Mouse (Mus musculus) embryonic facial prominence, embryonic 14.5 days (tissue): ENCODE results near the gene Upk2. TPM values are rescaled to one million over a fixed set of nuclear protein-coding genes. Genes with fewer than 3 reads are reported as not detected.

ENCODE experiments used
- ATAC-seq: fragments of 200-750 bp; cut with Nextera tagmentation; 2 replicates; pipeline ENCODE4 v1.8.0; 2017; ENCODE audit warnings: low read depth, moderate number of reproducible peaks, moderate TSS enrichment
- DNase-seq: peaks from one replicate; pipeline ENCODE4 v3.0.0-alpha.2; 2015; ENCODE audit warnings: low spot score
- H3K27ac ChIP-seq: fragments of 300-500 bp; sonication (generic); replicated peaks from 2 replicates; pipeline ENCODE4 v1.5.1; 2014; ENCODE audit warnings: low read depth, mild to moderate bottlenecking, low read length, moderate library complexity
- H3K27me3 ChIP-seq: fragments of 300-500 bp; sonication (generic); replicated peaks from 2 replicates; pipeline ENCODE4 v1.6.1; 2014; ENCODE audit warnings: low read length; ENCODE audit not compliant: control insufficient read depth, insufficient read depth
- H3K36me3 ChIP-seq: fragments of 300-500 bp; sonication (generic); 2 replicates; pipeline ENCODE4 v1.6.1; 2014; ENCODE audit warnings: low read length, mixed read lengths; ENCODE audit not compliant: control insufficient read depth, insufficient read depth
- H3K4me1 ChIP-seq: fragments of 300-500 bp; sonication (generic); 2 replicates; pipeline ENCODE4 v1.6.1; 2014; ENCODE audit warnings: antibody characterized with exemption, low read length; ENCODE audit not compliant: control insufficient read depth, insufficient read depth
- H3K4me2 ChIP-seq: fragments of 300-500 bp; sonication (generic); 2 replicates; pipeline ENCODE4 v1.6.1; 2014; ENCODE audit warnings: low read depth, mild to moderate bottlenecking, low read length, moderate library complexity, mixed read lengths
- H3K4me3 ChIP-seq: fragments of 300-500 bp; sonication (generic); 2 replicates; pipeline ENCODE4 v1.5.1; 2014; ENCODE audit warnings: low read depth, mild to moderate bottlenecking, low read length
- H3K9ac ChIP-seq: fragments of 300-500 bp; sonication (generic); 2 replicates; pipeline ENCODE4 v1.6.1; 2014; ENCODE audit warnings: low read depth, mild to moderate bottlenecking, low read length, moderate library complexity, mixed read lengths
- H3K9me3 ChIP-seq: fragments of 300-500 bp; sonication (generic); 2 replicates; pipeline ENCODE4 v1.6.1; 2016; ENCODE audit warnings: low read length; ENCODE audit not compliant: control insufficient read depth
- WGBS: fragments of 180-500 bp; shearing (Covaris S2); extraction: QIAGEN DNeasy Blood & Tissue Kit; methylation state at CpG from one replicate; pipeline ENCODE4 v1.1.7; 2014; 5-methylcytosine and 5-hydroxymethylcytosine counted together
- polyA plus RNA-seq: library from polyadenylated mRNA; unstranded; fragments of >200 nt; fragmentation: Nextera tagmentation; extraction: Ambion mirVana; gene quantifications from 2 replicates; pipeline ENCODE4 v1.2.1, GENCODE M21; 2014

The Upk2 gene
- polyA plus RNA-seq, 1 experiment from 2014 or later, result 2.3 TPM

GRCm38 (mm10) chr9:44478229-44478921 is 23.6 kb upstream of the Upk2 start:
- no peaks in the 10 kb centered on the region for H3K27me3 ChIP-seq
- peak overlapping the region; percentile 94 for H3K4me2 ChIP-seq
- peak overlapping the region; percentile 83 for H3K9ac ChIP-seq
- no peaks in the 10 kb centered on the region for H3K9me3 ChIP-seq
- 2% methylated on average over 19 of the region's 27 CpGs for WGBS
- peak overlapping the region; percentile 74 for H3K4me3 ChIP-seq
- ATAC-seq (peak; percentile 64), DNase-seq (peak; percentile 97)
- H3K4me1 ChIP-seq, result peaks cover 8% of the 10 kb centered on the region; the same call in 1 of the 2 replicates
- no peaks in the 10 kb centered on the region for H3K36me3 ChIP-seq
- H3K27ac ChIP-seq, result peak overlapping the region; percentile 98

GRCm38 (mm10) chr9:44477339-44478228 is 22.8 kb upstream of the Upk2 start:
- 7% methylated on average over 24 of the region's 24 CpGs for WGBS
- Histone ChIP-seq H3K9ac (peak overlapping the region; percentile 83), H3K27ac (peak overlapping the region; percentile 98), H3K27me3 (no peaks in the 10 kb centered on the region), H3K4me2 (peak overlapping the region; percentile 94), H3K4me3 (peak overlapping the region; percentile 74), H3K36me3 (no peaks in the 10 kb centered on the region), H3K4me1 (peaks cover 8% of the 10 kb centered on the region; the same call in 1 of the 2 replicates), H3K9me3 (no peaks in the 10 kb centered on the region)
- ATAC-seq (no peak), DNase-seq (peak; percentile 85)

GRCm38 (mm10) chr9:44475936-44476335 is 21.2 kb upstream of the Upk2 start:
- WGBS, result 96% methylated on average over 3 of the region's 3 CpGs
- no peak overlapping the region for H3K4me3 ChIP-seq
- peaks cover 8% of the 10 kb centered on the region; the same call in 1 of the 2 replicates for H3K4me1 ChIP-seq
- DNase-seq (no peak), ATAC-seq (no peak)
- no peaks in the 10 kb centered on the region for H3K9me3 ChIP-seq
- H3K27ac ChIP-seq, result no peak overlapping the region
- no peak overlapping the region for H3K9ac ChIP-seq
- H3K4me2 ChIP-seq, result no peak overlapping the region
- H3K27me3 ChIP-seq, result no peaks in the 10 kb centered on the region
- no peaks in the 10 kb centered on the region for H3K36me3 ChIP-seq

GRCm38 (mm10) chr9:44474327-44474726 is 19.6 kb upstream of the Upk2 start:
- Histone ChIP-seq H3K36me3 (no peaks in the 10 kb centered on the region), H3K4me3 (no peak overlapping the region), H3K9ac (no peak overlapping the region), H3K4me1 (peaks cover 8% of the 10 kb centered on the region; the same call in 1 of the 2 replicates), H3K4me2 (no peak overlapping the region), H3K27ac (no peak overlapping the region), H3K9me3 (no peaks in the 10 kb centered on the region), H3K27me3 (no peaks in the 10 kb centered on the region)
- 44% methylated on average over 1 of the region's 1 CpGs for WGBS
- ATAC-seq (no peak), DNase-seq (no peak)

GRCm38 (mm10) chr9:44473184-44473583 is 18.4 kb upstream of the Upk2 start:
- WGBS, result 64% methylated on average over 3 of the region's 3 CpGs
- ATAC-seq (no peak), DNase-seq (no peak)
- H3K9me3 ChIP-seq, result no peaks in the 10 kb centered on the region
- H3K27me3 ChIP-seq, result no peaks in the 10 kb centered on the region
- H3K4me3 ChIP-seq, result no peak overlapping the region
- no peaks in the 10 kb centered on the region for H3K36me3 ChIP-seq
- peaks cover 8% of the 10 kb centered on the region; the same call in 1 of the 2 replicates for H3K4me1 ChIP-seq
- H3K9ac ChIP-seq, result no peak overlapping the region
- H3K4me2 ChIP-seq, result no peak overlapping the region
- no peak overlapping the region for H3K27ac ChIP-seq

- H3K4me3 ChIP-seq, result no peak overlapping the region
- no peaks in the 10 kb centered on the region for H3K36me3 ChIP-seq
- H3K4me1 ChIP-seq, result no peaks in the 10 kb centered on the region
- no peaks in the 10 kb centered on the region for H3K9me3 ChIP-seq
- no peak overlapping the region for H3K27ac ChIP-seq
- H3K9ac ChIP-seq, result no peak overlapping the region
- H3K4me2 ChIP-seq, result no peak overlapping the region
- no peaks in the 10 kb centered on the region for H3K27me3 ChIP-seq
- DNase-seq (no peak), ATAC-seq (no peak)
- 35% methylated on average over 2 of the region's 2 CpGs for WGBS
Measured at GRCm38 (mm10) chr9:44468800-44469199, 14.0 kb upstream of the Upk2 start.

GRCm38 (mm10) chr9:44468224-44468623 is 13.4 kb upstream of the Upk2 start:
- 42% methylated on average over 7 of the region's 7 CpGs for WGBS
- Histone ChIP-seq H3K4me1 (no peaks in the 10 kb centered on the region), H3K9me3 (no peaks in the 10 kb centered on the region), H3K27ac (no peak overlapping the region), H3K4me3 (no peak overlapping the region), H3K36me3 (no peaks in the 10 kb centered on the region), H3K9ac (no peak overlapping the region), H3K27me3 (no peaks in the 10 kb centered on the region), H3K4me2 (no peak overlapping the region)
- DNase-seq (no peak), ATAC-seq (no peak)

- no peak for DNase-seq
- H3K9me3 ChIP-seq, result no peaks in the 10 kb centered on the region
- H3K9ac ChIP-seq, result no peak overlapping the region
- WGBS, result 76% methylated on average over 5 of the region's 5 CpGs
- no peak overlapping the region for H3K27ac ChIP-seq
- H3K36me3 ChIP-seq, result no peaks in the 10 kb centered on the region
- no peak overlapping the region for H3K4me2 ChIP-seq
- no peak for ATAC-seq
- H3K27me3 ChIP-seq, result no peaks in the 10 kb centered on the region
- H3K4me3 ChIP-seq, result no peak overlapping the region
- H3K4me1 ChIP-seq, result no peaks in the 10 kb centered on the region
Measured at GRCm38 (mm10) chr9:44461950-44462349, 7.2 kb upstream of the Upk2 start.
